Comparison of ENCODE assay signal across 29 mouse cellular contexts in the genomic region with DNA sequence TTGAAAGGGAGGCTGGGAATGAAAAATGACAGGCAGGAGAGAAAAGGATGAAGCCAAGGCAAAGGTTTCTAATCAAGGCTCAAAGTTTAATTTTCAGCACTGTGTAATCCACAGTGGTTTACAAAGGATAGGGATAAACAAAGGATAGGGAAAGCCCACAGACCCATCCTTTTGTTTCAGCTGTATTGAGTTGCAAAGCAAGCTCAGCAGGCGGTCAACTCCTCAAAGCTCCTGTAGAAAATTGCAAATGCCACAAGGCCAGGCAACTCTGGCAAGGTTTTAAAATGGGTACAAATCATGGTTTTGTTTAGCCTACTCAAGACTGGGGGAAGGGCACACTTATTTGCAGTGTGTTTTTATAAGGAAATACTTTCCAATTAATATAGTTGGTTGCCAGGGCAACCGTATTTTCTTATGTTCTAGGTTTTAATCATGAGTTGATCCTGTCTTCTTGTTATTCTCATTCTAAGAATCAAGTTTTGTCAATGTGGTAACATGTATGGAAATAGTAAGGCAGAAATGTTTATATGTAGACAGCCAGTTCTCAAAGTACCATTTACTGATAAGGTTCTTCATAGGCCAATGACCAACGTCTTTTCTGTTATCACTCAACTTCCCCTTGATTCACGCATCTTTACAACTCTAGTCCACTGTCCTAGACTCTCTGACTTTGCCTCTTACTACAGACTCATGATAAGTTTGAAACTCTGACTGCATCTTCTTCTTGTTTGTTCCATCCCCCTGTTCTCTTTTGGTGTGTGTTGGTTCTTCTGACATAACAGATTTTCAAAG.
DNase-seq lines count a peak whose midpoint lies in the region; ATAC-seq and TF ChIP-seq lines count a peak whose summit lies in the region.
"Had no signal": no experiment of that assay in that cellular context is flagged by ENCODE, and none has a peak within 500 bp of the region (broad histone marks: within the 10 kb centered on the region; RNA-seq: fewer than 3 reads in every experiment).

No protein-coding gene starts in this region.

- no peak overlapping the region for H3K4me3 ChIP-seq in midbrain, embryonic 12.5 days
- H3K4me3 ChIP-seq in midbrain, embryonic 13.5 days (replicated peaks) = no peak overlapping the region
- H3K4me3 ChIP-seq in intestine, postnatal 0 days (ENCODE audit: low read depth, low read length) = no peak overlapping the region
- H3K4me3 ChIP-seq: embryonic facial prominence, embryonic 15.5 days; forebrain, embryonic 15.5 days; gastrocnemius, adult 2 months; heart, embryonic 12.5 days; liver, embryonic 12.5 days; midbrain, embryonic 15.5 days; neural tube, embryonic 13.5 days had no signal

- H3K4me2 ChIP-seq in midbrain, embryonic 12.5 days (replicated peaks) = no peak overlapping the region
- no peak overlapping the region for H3K4me2 ChIP-seq in midbrain, embryonic 13.5 days (replicated peaks)
- H3K4me2 ChIP-seq in intestine, postnatal 0 days (replicated peaks; ENCODE audit: low read depth) = no peak overlapping the region
- H3K4me2 ChIP-seq: embryonic facial prominence, embryonic 15.5 days; forebrain, embryonic 15.5 days; heart, embryonic 12.5 days; liver, embryonic 12.5 days; midbrain, embryonic 15.5 days; neural tube, embryonic 13.5 days had no signal

- WGBS in midbrain, embryonic 12.5 days = 29% methylated on average over 4 of the region's 4 CpGs
- WGBS in midbrain, embryonic 13.5 days = 28% methylated on average over 4 of the region's 4 CpGs
- WGBS in intestine, postnatal 0 days = 69% methylated on average over 4 of the region's 4 CpGs

- peak; percentile 14 for DNase-seq in embryo, embryonic 10.5 days (ENCODE audit: low spot score)
- DNase-seq in embryo, embryonic 11 days = no peak
- peak; percentile 46 for DNase-seq in WW6 (ENCODE audit: low read depth, low spot score)
- DNase-seq in embryo, embryonic 10 days (ENCODE audit: low spot score) = no peak
- DNase-seq: adrenal gland, postnatal 14 days; cerebellum, adult 11 months; cerebellum, adult 9-10 months; cerebellum, postnatal 36 days; gastrocnemius, adult 2 months; gastrocnemius, postnatal 36 days; heart, adult 18-20 months; kidney, adult 9 months; kidney, postnatal 10 days; layer of hippocampus, postnatal 36 days; left cerebral cortex, postnatal 4 days; liver, postnatal 0 days; lung, postnatal 36 days; right cerebral cortex, postnatal 14 days had no signal

- no peaks in the 10 kb centered on the region for H3K27me3 ChIP-seq in midbrain, embryonic 12.5 days
- H3K27me3 ChIP-seq in midbrain, embryonic 13.5 days = no peaks in the 10 kb centered on the region
- no peaks in the 10 kb centered on the region for H3K27me3 ChIP-seq in intestine, postnatal 0 days (replicated peaks; ENCODE audit: control insufficient read depth, insufficient read depth, low read length)
- H3K27me3 ChIP-seq: CH12.LX; embryonic facial prominence, embryonic 15.5 days; forebrain, embryonic 15.5 days; heart, embryonic 12.5 days; liver, embryonic 12.5 days; midbrain, embryonic 15.5 days; neural tube, embryonic 13.5 days had no signal

- no peak overlapping the region for H3K27ac ChIP-seq in midbrain, embryonic 12.5 days (replicated peaks)
- no peak overlapping the region for H3K27ac ChIP-seq in midbrain, embryonic 13.5 days
- no peak overlapping the region for H3K27ac ChIP-seq in intestine, postnatal 0 days (ENCODE audit: low read depth, low read length)
- H3K27ac ChIP-seq: embryonic facial prominence, embryonic 15.5 days; forebrain, embryonic 15.5 days; gastrocnemius, adult 2 months; liver, embryonic 12.5 days; midbrain, embryonic 15.5 days; neural tube, embryonic 13.5 days had no signal

- H3K36me3 ChIP-seq in midbrain, embryonic 12.5 days = no peaks in the 10 kb centered on the region
- H3K36me3 ChIP-seq in midbrain, embryonic 13.5 days = no peaks in the 10 kb centered on the region
- no peaks in the 10 kb centered on the region for H3K36me3 ChIP-seq in intestine, postnatal 0 days (ENCODE audit: control insufficient read depth, insufficient read depth)
- H3K36me3 ChIP-seq: embryonic facial prominence, embryonic 15.5 days; forebrain, embryonic 15.5 days; heart, embryonic 12.5 days; liver, embryonic 12.5 days; midbrain, embryonic 15.5 days; neural tube, embryonic 13.5 days had no signal

- H3K9ac ChIP-seq in midbrain, embryonic 12.5 days (replicated peaks) = no peak overlapping the region
- no peak overlapping the region for H3K9ac ChIP-seq in midbrain, embryonic 13.5 days (replicated peaks)
- no peak overlapping the region for H3K9ac ChIP-seq in intestine, postnatal 0 days (ENCODE audit: low read depth, low read length)
- H3K9ac ChIP-seq: embryonic facial prominence, embryonic 15.5 days; forebrain, embryonic 15.5 days; heart, embryonic 12.5 days; liver, embryonic 12.5 days; liver, postnatal 0 days; midbrain, embryonic 15.5 days; neural tube, embryonic 13.5 days had no signal

- no peaks in the 10 kb centered on the region for H3K4me1 ChIP-seq in midbrain, embryonic 12.5 days
- H3K4me1 ChIP-seq in midbrain, embryonic 13.5 days (replicated peaks) = peaks cover 4% of the 10 kb centered on the region; the same call in 1 of the 2 replicates
- no peaks in the 10 kb centered on the region for H3K4me1 ChIP-seq in intestine, postnatal 0 days (replicated peaks; ENCODE audit: control insufficient read depth, insufficient read depth, low read length)
- H3K4me1 ChIP-seq: embryonic facial prominence, embryonic 15.5 days; forebrain, embryonic 15.5 days; heart, embryonic 12.5 days; liver, embryonic 12.5 days; midbrain, embryonic 15.5 days had no signal

- no peak for TF ChIP-seq CTCF in intestine, postnatal 0 days (IDR thresholded peaks at IDR 0.05; ENCODE audit: low read depth)

- H3K9me3 ChIP-seq in midbrain, embryonic 12.5 days = no peaks in the 10 kb centered on the region
- H3K9me3 ChIP-seq in midbrain, embryonic 13.5 days = no peaks in the 10 kb centered on the region
- H3K9me3 ChIP-seq in intestine, postnatal 0 days (ENCODE audit: control insufficient read depth) = no peaks in the 10 kb centered on the region
- H3K9me3 ChIP-seq: embryonic facial prominence, embryonic 15.5 days; forebrain, embryonic 15.5 days; heart, embryonic 12.5 days; liver, embryonic 12.5 days; midbrain, embryonic 15.5 days; neural tube, embryonic 13.5 days had no signal

- ATAC-seq in midbrain, embryonic 12.5 days (ENCODE audit: low FRiP score, low read depth) = peak; percentile 54
- no peak for ATAC-seq in midbrain, embryonic 13.5 days
- ATAC-seq in intestine, postnatal 0 days = no peak
- ATAC-seq: forebrain, embryonic 15.5 days; intestine, embryonic 16.5 days; liver, embryonic 12.5 days; liver, postnatal 0 days; midbrain, embryonic 15.5 days had no signal

Comparison
In these comparisons a context has a peak if more than half of its experiments do, and no peak if none do; other contexts are left out.
1. DNase-seq: peak in embryo, embryonic 10.5 days (single experiment) and WW6 (single experiment); none in embryo, embryonic 11 days (single experiment) and embryo, embryonic 10 days (single experiment).